Mouse (Mus musculus): ENCODE measurements around the gene Dock9. TPM values are rescaled to one million over a fixed set of nuclear protein-coding genes. Genes with fewer than 3 reads are reported as not detected.

The Dock9 gene
- polyA plus RNA-seq, 1 experiment, result not detected

DNA sequence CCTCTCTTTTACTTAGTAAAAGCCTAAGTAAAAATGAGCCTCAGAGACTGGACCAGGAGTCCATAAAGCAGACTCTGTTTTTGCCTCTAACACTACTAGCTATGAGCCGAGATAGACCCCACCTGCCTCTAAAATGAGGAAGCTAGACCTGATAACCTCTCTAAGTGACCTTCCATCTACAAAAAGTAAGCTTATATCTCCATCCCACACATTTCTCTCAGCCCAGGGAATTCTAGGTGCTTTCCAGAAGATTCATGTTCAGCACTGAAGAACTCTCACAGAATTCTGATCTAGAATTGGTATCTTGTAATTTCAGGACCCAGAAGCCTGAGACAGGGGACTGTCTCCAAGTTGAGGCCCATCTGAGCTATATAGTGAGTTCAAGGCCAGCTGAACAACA, 12.2 kb downstream of the Dock9 start:
- Histone ChIP-seq H3K27ac (ENCODE audit: insufficient read depth, low read depth, low read length) (no peak overlapping the region), H3K4me3 (ENCODE audit: insufficient read depth, low read depth, low read length) (no peak overlapping the region), H3K4me1 (ENCODE audit: control insufficient read depth, insufficient read depth, low read length) (no peaks in the 10 kb centered on the region)
- TF ChIP-seq POLR2A (IDR thresholded peaks at IDR 0.05; ENCODE audit: insufficient read depth, low read depth, low read length) (no peak), CTCF (IDR thresholded peaks at IDR 0.05; ENCODE audit: insufficient read depth, low read depth, low read length) (no peak)
- 94% methylated on average over 1 of the region's 1 CpGs for WGBS

DNA sequence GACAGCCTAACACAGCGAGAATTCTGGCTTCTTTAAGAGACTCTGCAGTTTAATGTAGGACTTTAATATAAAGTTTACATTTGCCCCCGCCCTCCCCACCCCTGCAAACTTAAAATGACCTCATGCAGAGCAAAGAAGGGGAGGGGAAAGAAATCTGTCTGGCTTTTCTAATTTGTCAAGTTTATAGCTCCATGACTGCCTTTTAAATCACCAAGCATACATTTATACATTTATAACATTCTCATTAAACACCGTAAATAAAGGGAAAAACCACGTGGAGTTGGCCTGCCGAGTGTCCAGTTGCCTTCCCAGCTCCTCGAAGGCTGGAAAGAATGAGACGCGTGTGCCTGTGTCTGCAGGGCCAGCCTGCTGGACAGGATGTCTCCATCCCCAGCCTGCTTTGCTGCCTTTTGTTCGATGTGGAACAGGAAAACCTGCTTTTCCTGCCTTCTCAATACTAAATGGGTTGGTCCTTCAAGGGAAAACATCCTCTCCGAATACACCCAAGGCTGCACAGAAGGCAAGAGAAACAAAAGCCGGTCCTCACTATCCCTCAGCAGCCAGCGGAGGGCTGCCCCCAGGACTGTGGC, 16.6 kb downstream of the Dock9 start:
- H3K4me1 ChIP-seq (ENCODE audit: control insufficient read depth, insufficient read depth, low read length), result no peaks in the 10 kb centered on the region
- H3K4me3 ChIP-seq (ENCODE audit: insufficient read depth, low read depth, low read length), result no peak overlapping the region
- H3K27ac ChIP-seq (ENCODE audit: insufficient read depth, low read depth, low read length), result no peak overlapping the region
- WGBS, result 75% methylated on average over 12 of the region's 12 CpGs
- no peak for TF ChIP-seq CTCF (IDR thresholded peaks at IDR 0.05; ENCODE audit: insufficient read depth, low read depth, low read length)
- TF ChIP-seq POLR2A (IDR thresholded peaks at IDR 0.05; ENCODE audit: insufficient read depth, low read depth, low read length), result no peak

DNA sequence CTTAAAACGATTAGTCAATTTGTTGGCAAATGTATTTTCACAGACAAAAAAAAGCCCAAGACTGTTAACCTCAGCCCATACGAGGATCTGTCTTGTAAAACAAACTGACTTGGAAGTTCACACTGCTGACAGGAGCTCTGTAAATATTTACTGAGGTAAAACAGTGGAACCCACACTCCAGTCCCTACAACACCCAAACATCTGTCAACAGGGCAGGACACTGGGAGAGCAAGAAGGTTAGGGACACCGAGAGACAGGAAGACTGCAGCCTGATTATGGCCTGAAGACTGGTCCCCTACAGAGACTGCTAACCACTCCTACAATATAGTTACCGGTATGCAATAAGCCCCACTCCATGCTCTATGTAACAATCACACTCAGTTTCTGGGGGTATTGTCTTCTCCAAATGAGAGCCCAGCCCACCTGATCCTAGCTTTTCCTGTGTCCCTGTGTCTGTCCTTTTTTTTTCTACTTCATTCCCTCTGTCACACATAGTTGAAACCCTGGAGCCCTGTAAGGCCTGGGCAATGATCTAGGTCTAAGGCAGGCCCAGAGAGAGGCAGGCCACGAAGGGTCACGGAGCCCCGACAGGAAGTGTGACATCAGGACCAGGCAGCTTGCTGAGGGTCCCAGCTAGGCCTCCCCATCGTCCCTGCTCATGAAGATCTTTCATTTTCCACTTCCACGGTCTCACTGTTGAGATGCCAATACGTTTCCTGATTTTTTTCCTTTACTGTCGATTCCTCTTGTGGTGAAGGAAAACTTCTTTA, 17.3 kb downstream of the Dock9 start:
- Histone ChIP-seq H3K27ac (ENCODE audit: insufficient read depth, low read depth, low read length) (no peak overlapping the region), H3K4me3 (ENCODE audit: insufficient read depth, low read depth, low read length) (no peak overlapping the region), H3K4me1 (ENCODE audit: control insufficient read depth, insufficient read depth, low read length) (no peaks in the 10 kb centered on the region)
- 88% methylated on average over 11 of the region's 11 CpGs for WGBS
- no peak for TF ChIP-seq POLR2A (IDR thresholded peaks at IDR 0.05; ENCODE audit: insufficient read depth, low read depth, low read length)
- no peak for TF ChIP-seq CTCF (IDR thresholded peaks at IDR 0.05; ENCODE audit: insufficient read depth, low read depth, low read length)

DNA sequence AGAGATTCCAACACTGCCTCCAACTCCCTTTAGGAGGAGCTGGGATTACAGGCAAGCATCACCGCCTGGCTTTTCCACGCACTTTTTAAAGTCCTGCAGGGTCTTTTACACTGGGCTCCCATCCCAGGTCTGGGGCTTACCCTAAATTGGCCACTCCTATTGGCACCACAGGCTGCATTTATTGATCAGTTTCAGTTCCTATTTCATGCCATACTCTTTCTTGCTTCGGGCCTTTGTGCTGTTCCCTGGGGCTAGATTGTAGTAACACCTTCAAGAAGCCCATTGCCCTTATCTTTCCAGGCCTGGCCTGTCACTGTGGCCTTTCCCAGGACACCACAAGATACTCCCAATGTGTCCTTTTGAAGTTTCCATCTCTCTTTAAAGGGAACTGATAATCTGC, 18.0 kb downstream of the Dock9 start:
- Histone ChIP-seq H3K27ac (ENCODE audit: insufficient read depth, low read depth, low read length) (no peak overlapping the region), H3K4me1 (ENCODE audit: control insufficient read depth, insufficient read depth, low read length) (no peaks in the 10 kb centered on the region), H3K4me3 (ENCODE audit: insufficient read depth, low read depth, low read length) (no peak overlapping the region)
- TF ChIP-seq CTCF (IDR thresholded peaks at IDR 0.05; ENCODE audit: insufficient read depth, low read depth, low read length) (no peak), POLR2A (IDR thresholded peaks at IDR 0.05; ENCODE audit: insufficient read depth, low read depth, low read length) (no peak)
- WGBS, result 97% methylated on average over 3 of the region's 3 CpGs

DNA sequence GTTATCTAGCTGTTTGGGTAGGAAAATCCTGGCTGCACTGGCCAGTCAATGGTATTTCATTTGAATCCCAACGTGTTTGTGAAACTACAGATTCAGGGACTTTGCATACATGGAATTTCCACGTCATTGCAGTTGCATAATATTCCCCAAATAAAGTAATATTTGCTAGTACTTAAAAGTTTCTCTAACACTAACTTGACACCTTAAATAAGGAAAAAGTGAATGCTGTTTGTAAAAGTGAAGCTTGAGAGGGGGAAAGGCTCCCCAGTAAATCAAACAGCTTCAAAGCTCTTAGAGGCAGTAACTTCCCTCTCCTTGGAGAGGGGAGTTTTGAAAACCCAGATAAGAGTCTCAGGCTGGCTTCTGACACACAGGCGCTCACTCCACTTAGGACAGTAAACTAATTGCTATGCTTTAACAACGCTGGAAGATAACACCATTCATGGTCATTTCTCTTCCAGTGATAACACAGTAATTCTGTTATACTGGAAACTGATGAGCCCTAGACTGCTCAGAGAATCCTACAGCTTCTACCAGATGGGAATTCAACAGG, 20.3 kb downstream of the Dock9 start:
- H3K27ac ChIP-seq (ENCODE audit: insufficient read depth, low read depth, low read length), result no peak overlapping the region
- TF ChIP-seq POLR2A (IDR thresholded peaks at IDR 0.05; ENCODE audit: insufficient read depth, low read depth, low read length) (no peak), CTCF (IDR thresholded peaks at IDR 0.05; ENCODE audit: insufficient read depth, low read depth, low read length) (no peak)
- H3K4me3 ChIP-seq (ENCODE audit: insufficient read depth, low read depth, low read length), result no peak overlapping the region
- H3K4me1 ChIP-seq (ENCODE audit: control insufficient read depth, insufficient read depth, low read length), result no peaks in the 10 kb centered on the region
- 96% methylated on average over 4 of the region's 4 CpGs for WGBS

DNA sequence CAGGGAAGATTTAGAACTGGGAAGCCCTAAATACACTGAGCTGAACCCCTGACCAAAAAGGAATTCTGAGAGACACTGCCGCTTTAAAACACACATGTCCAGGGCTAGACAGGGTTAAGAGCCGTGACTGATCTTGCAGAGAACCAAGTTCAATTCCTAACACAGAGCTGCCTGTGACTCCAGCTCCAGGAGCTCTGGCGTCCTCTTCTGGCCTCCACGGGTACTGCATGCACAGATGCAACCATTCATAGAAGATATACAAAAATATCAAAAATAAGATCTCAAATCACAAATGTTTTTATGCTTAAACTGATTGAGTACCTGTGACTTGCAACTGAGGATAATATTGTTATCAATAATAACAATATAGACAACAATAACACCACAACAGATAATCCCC, 20.9 kb downstream of the Dock9 start:
- Histone ChIP-seq H3K4me1 (ENCODE audit: control insufficient read depth, insufficient read depth, low read length) (no peaks in the 10 kb centered on the region), H3K27ac (ENCODE audit: insufficient read depth, low read depth, low read length) (no peak overlapping the region), H3K4me3 (ENCODE audit: insufficient read depth, low read depth, low read length) (no peak overlapping the region)
- 91% methylated on average over 4 of the region's 4 CpGs for whole genome bisulfite sequencing
- no peak for TF ChIP-seq POLR2A (IDR thresholded peaks at IDR 0.05; ENCODE audit: insufficient read depth, low read depth, low read length)
- no peak for TF ChIP-seq CTCF (IDR thresholded peaks at IDR 0.05; ENCODE audit: insufficient read depth, low read depth, low read length)

DNA sequence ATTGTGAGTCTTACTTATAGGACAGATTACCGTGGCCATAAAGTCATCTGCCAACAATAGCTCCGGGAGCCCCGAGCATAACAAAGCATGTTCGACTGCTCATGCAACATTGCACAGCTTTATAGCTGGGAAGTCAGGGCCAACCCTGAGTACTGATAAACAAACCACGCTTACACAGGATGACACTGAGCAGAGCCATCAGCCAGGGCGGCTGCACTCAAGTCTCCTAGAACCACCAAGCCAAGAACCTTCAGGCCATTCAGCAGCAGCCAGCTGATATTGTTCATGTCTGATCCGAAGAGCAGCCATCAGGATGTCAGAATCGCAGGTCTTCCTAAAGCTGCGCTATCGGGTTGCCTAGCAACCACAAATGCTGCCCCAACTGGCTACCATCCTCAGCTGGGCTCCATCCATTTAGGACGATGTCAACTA, 35.6 kb downstream of the Dock9 start:
- WGBS, result 69% methylated on average over 11 of the region's 11 CpGs
- Histone ChIP-seq H3K27ac (ENCODE audit: insufficient read depth, low read depth, low read length) (no peak overlapping the region), H3K4me1 (ENCODE audit: control insufficient read depth, insufficient read depth, low read length) (peaks cover 3% of the 10 kb centered on the region; the same call in 1 of the 2 replicates), H3K4me3 (ENCODE audit: insufficient read depth, low read depth, low read length) (no peak overlapping the region)
- TF ChIP-seq POLR2A (IDR thresholded peaks at IDR 0.05; ENCODE audit: insufficient read depth, low read depth, low read length) (no peak), CTCF (IDR thresholded peaks at IDR 0.05; ENCODE audit: insufficient read depth, low read depth, low read length) (no peak)

DNA sequence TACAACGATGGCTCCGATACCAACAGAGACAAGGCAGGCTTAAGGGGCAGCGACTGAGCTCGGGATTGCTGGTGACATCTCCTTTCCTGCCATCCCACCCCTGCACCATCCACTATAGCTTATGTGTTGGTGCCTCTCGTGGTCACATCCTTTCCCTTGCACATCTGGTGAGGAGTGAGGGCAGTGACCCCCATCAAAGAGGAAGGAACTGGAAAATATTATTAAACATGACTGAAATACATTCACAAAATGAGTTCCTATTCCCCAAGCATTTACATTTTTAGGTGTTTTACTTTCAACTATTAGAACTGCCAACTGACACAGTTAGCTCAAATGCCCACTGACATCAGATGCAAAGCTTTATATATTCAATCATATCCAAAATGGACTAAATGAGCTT, 37.2 kb downstream of the Dock9 start:
- no peak overlapping the region for H3K4me3 ChIP-seq (ENCODE audit: insufficient read depth, low read depth, low read length)
- peaks cover 3% of the 10 kb centered on the region; the same call in 1 of the 2 replicates for H3K4me1 ChIP-seq (ENCODE audit: control insufficient read depth, insufficient read depth, low read length)
- 89% methylated on average over 5 of the region's 5 CpGs for WGBS
- no peak overlapping the region for H3K27ac ChIP-seq (ENCODE audit: insufficient read depth, low read depth, low read length)
- no peak for TF ChIP-seq POLR2A (IDR thresholded peaks at IDR 0.05; ENCODE audit: insufficient read depth, low read depth, low read length)
- TF ChIP-seq CTCF (IDR thresholded peaks at IDR 0.05; ENCODE audit: insufficient read depth, low read depth, low read length), result no peak

DNA sequence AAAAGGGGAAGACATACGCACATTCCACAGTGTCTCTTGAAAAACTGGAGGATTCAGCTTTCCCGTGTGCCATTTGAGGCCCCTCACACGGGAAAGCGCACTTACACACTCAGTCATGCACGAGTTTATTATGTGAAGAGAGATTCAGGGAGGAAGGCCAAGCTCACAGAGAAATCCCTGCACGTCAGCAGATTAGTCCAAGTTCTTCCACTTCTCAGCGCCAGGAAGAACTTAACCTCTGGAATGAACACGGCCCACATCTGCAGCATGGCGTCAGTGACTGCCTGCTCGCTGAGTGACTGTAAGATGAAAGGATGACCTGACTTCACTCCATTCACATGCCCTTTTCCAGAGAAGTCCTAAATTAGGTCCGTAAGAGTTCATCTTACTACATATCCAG, 43.5 kb downstream of the Dock9 start:
- no peak overlapping the region for H3K27ac ChIP-seq (ENCODE audit: insufficient read depth, low read depth, low read length)

More for the DNA sequence above, 43.5 kb downstream of the Dock9 start:
- WGBS, result 36% methylated on average over 11 of the region's 11 CpGs
- Histone ChIP-seq H3K4me1 (ENCODE audit: control insufficient read depth, insufficient read depth, low read length) (peaks cover 6% of the 10 kb centered on the region), H3K4me3 (ENCODE audit: insufficient read depth, low read depth, low read length) (no peak overlapping the region)
- no peak for TF ChIP-seq POLR2A (IDR thresholded peaks at IDR 0.05; ENCODE audit: insufficient read depth, low read depth, low read length)
- no peak for TF ChIP-seq CTCF (IDR thresholded peaks at IDR 0.05; ENCODE audit: insufficient read depth, low read depth, low read length)

Data from olfactory bulb, adult 2 months (tissue).